Mouse (Mus musculus) cerebellum, postnatal 36 days (tissue): ENCODE data around the gene Ankrd33b.

Experiments used
- DNase-seq, 2 experiments: peaks; one replicate each; pipeline ENCODE4 v3.0.0; 2021 to 2022; ENCODE audit warnings: mixed read lengths in 2 of 2

The Ankrd33b gene

GRCm38 (mm10) chr15:31299258-31299917 is 68.1 kb downstream of the Ankrd33b start:
- no peak for DNase-seq

DNA sequence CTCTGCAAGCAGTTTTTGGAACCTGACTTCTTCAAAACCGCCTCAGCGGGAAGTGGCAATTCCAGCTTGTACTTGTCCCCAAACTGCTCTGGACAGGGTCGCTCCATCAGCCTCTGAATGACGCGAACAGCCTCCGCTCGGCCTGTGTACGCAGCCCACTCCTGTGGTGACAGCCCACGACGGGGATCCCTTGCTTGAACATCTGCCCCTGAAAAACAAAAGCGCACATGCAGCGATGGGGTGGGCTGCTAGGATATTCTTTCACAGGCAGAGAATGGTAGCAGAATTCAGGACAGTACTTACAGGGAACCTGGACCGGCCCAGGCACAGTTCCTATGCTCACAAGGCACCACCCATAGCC is 69.8 kb downstream of the Ankrd33b start:
- no peak for DNase-seq

GRCm38 (mm10) chr15:31296882-31297776 is 70.4 kb downstream of the Ankrd33b start:
- no peak for DNase-seq

DNA sequence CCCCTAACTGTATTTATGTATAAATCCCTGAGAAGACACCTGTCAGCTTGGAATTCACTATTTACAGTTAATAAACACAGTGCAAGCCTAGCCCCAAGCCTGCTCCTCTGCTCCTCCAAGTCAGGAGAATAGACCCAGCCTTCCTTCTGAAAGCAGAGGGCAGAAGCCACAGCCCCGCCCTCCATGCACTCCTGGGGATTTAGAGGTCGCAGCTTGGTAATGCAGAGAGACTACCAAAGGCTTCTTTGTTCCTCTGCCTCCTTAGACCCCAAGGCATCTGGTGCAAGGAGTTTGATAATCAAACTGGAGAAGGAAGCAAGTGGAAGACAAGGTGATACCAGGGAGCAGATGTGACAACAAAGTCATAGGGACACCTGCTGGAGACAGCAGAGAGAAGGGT is 73.2 kb downstream of the Ankrd33b start:
- no peak for DNase-seq

DNA sequence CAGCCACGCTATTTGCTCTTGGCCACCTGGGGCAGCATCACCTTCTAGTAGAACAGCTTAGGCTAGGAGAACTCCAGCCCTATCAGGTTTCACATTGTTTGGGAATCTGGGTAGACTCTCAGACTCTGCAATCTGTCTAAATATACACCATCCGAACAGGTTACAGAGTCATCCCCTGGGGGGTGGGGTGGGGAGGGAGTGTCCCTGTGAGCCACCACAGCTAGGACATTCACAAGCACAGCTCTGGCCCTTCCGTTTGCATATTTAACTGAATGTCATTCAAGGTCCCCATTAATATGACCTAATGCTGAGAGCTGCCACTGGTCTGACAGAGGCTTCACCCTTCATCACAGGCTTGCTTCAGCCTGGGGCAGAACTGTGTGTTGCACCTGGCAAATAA is 74.9 kb downstream of the Ankrd33b start:
- no peak for DNase-seq

DNA sequence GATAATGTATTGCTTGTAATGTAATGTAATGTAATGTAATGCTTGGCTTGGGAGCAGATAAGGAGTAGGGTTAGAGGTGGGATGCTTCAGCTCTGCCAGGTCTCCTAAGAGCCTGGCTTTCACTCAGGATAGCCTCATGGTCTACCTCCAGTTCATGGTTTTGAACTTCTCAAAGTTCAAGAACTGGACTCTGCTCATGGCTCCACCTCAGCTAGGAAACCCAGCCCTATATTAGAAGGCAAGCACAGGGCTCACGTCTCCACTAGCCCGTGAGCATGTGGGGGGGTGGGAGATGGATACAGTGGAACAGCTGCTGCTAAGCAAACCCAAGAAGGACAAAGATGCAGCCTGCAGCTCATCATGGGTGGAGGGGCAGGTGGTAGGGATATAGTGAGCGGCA is 81.8 kb downstream of the Ankrd33b start:
- no peak for DNase-seq

DNA sequence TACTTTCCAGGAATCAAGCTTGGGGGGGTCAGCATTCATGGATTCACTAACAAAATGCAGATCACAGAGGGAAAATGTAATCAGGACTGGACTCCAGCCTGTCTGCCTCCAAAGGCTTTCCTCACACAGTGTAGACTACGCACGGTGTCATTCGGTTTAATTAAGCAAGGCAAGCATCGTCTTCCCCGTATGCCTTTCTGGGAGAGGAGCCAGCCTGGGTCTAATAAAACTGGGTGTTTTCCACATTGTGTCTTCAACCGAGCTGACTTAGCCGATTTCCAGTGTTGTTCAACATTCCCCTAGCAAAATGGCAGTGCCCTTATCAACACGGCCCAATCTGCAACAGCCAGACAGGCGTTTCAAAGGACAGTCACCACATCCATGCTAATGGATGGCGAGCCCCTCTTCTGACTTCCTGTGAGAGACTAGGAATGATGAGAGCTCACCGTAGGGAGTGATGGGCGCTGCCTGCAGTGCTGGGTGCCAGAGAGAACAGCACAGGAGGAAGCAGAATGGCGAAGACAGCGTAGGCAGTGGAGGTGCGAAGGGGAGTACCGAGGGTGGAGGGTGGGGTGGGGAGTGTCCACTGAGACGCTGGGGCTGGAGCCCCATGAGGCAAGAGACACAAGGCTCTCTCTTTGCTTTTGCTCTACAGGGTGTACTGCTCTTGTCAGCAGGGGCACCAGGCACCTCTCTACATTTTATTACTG is 82.4 kb downstream of the Ankrd33b start:
- DNase-seq: peak; percentile 32

- DNase-seq: no peak
Observed at GRCm38 (mm10) chr15:31284142-31284541, 83.4 kb downstream of the Ankrd33b start.

GRCm38 (mm10) chr15:31282353-31282752 is 85.2 kb downstream of the Ankrd33b start:
- no peak for DNase-seq

DNA sequence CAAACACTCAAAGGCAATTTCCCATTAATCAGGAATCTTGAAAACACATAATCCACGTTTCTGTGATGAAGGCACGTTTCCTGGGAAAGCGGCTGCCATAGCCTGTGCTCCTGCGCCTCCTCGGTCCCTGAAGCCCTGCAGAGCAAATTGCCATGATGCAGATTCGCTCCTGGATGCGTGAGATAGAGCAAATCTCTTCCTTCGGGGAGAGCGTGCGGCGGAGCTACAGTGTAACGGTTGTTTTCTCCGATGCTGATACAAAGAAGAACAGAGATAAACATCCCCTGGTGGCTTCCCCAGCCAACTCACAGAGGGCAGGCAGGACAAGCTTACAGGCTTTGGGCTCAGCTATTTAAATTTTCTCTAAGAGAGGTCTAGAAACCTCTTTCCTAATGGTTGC is 85.7 kb downstream of the Ankrd33b start:
- no peak for DNase-seq

DNA sequence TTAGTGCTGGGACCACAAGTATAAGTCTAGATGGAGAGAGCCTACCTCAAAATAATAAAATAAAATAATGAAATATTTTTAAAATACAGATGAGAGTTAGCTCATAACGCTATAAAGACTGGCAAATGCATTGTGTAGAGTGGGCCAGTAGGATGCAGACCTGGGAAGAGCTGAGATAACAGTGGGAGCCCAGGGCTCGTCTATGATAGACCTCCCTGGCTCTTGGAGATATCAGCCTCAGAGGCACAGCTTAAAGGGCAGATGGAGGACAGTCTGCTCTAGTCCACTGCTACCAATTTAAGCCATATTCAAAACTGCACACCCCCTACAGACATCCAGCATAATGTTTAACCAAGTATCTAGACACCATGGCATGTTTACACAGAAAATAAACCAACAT is 86.8 kb downstream of the Ankrd33b start:
- no peak for DNase-seq

DNA sequence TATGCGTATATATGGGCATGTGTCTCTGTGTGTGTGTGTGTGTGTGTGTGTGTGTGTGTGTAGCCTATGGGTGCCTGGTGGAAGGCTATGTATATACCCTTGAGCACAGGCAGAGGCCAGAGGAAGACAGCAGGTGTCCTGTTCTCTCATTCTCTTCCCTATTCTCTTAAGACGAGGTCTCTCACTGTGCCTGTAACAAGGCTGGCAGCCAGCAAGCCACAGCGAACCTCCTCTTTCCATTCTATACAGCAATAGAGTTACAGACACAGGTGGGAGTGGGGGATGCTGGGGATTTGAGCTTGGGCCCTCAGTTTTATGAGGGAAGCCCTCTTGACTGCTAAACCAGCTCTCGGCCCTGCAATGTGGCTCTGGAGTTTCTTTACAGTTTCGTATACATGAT is 87.5 kb downstream of the Ankrd33b start:
- no peak for DNase-seq

- DNase-seq: no peak
Observed at GRCm38 (mm10) chr15:31279577-31280004, 87.9 kb downstream of the Ankrd33b start.

DNA sequence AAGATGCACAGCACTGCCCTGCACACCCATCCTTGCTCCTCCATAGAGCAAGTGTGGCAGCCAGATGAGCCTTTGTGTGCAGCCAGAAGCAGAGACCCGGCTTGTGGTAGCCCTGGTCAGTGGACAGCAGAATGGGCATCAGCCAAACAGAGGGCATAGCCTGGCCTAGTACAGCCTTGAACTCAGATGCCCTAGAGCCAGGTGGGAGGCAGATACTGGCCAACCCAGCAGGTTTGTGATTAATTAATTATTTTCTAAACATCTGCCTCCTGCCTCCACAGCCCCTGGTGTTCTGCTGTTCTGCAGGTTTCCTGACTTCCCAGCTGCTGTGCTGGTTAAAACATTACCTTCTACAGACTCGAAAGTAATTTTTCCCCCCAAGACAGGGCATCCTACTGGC is 88.4 kb downstream of the Ankrd33b start:
- no peak for DNase-seq

DNA sequence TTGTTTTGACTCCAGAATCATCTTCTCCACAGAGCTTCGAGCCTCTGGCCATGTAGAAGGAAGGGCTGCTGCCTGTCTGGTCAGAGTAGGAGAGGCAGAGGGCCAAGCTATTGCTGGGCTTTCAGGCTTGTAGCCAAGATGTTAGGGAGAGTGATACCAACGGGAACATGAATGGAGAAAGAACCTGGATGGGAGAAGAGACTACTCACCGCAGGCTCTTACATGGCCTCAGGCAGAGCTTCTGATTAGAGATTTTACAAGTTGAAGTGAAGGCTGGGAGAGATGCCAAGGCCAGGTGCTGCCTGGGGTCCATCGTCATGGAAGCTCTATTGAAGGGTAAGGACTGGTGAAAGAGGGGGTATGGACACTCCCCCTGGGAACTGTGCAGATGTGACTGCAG is 89.4 kb downstream of the Ankrd33b start:
- no peak for DNase-seq

DNA sequence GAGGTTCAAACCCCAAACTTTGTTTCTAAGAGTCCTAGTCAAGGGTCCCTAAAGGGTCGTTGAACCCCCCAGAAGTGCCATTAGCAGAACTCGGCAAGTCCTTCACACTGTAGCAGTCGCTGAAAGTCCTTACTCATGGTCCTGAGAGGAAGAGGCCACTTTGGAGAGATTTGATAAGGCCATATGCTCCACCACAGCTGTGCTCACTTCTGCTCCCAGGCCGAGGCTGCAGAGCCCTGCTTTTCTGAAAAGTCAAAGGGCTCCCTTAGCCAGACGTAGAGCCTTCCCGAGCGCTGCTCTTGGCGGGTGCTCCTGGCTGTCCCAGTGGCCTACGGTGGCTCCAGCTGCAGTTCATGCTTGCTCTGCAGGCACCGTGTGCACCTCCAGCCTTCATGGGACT is 94.0 kb downstream of the Ankrd33b start:
- DNase-seq: no peak

- peak; percentile 24 to 26 for DNase-seq
Observed at GRCm38 (mm10) chr15:31272695-31273094, 94.8 kb downstream of the Ankrd33b start.

DNA sequence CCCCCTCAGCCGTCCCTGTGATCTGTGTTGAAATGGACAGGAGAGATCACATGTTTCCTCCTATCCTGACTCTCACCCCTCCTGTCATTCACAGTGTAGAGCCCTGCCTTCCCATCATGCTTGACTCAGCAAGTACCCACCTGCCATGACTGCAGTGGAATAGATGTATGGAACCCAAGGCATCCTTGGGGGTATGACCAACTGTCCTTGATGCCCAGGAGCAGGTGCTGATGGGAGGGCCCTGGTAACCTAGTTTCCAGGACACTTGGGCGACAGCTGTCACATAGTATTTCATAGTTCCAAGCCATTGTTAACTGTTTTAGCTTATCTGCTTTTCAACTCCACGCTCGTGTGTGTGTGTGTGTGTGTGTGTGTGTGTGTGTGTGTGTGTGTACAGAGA is 98.0 kb downstream of the Ankrd33b start:
- no peak for DNase-seq

DNA sequence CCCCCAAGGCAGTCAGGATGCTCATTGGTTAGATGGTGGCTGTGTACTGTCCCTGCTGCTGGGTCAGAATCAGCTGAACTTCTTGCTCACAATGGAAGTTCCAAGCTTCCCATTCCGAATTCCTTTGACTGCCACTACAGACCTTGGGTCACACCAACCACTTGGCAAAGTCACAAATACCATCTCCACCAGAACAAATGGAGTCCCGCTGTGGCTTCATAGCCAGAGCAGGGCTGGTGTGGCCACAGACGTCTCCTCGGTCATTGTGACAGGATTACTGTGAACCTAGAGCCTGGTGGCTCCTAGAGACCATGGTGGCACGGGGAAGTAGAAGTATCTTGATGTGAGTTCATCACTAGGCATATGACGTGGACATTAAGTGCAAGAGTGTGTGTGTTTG is 99.4 kb downstream of the Ankrd33b start:
- DNase-seq: no peak

DNA sequence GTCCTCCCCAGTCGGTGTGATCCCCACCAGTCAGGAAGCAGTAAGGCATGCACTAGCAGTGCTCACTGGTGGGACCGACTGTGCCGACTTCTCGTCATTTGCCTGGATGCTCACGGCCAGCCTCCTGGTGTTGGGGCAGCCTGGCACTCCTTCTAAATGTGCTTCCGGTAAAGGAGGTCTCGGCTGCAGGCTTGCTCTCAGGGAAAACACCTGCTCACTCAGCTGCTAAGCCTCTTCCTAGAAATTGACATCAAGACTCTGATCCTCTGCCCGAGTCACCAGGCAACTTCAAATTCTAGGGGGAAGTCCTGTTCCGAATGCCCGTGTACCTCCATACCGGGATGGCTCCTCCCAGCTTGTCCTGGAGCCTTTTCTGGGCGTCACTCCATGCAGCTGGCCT is 101.7 kb downstream of the Ankrd33b start:
- no peak for DNase-seq

GRCm38 (mm10) chr15:31265404-31265803 is 102.1 kb downstream of the Ankrd33b start:
- no peak for DNase-seq

DNA sequence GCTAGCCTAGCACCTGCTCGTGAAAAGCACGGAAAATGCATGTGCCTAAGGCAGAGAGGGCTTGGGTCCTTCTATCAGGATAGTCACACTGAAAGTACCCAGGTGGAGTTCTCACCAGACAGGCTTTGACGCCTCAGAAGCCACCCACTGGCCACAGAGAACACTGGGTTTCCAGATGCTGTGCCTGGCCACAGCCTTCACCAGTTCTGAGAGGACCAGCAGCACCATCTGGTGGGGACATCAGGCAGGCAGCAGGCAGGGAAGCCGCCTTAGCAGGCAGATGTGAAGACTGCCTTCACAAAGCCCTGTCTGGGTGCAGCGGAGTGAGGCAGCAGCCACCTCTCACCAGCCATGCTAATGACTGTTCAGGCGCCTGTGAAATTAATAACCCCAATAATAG is 102.7 kb downstream of the Ankrd33b start:
- peak; percentile 69 to 71 for DNase-seq

DNA sequence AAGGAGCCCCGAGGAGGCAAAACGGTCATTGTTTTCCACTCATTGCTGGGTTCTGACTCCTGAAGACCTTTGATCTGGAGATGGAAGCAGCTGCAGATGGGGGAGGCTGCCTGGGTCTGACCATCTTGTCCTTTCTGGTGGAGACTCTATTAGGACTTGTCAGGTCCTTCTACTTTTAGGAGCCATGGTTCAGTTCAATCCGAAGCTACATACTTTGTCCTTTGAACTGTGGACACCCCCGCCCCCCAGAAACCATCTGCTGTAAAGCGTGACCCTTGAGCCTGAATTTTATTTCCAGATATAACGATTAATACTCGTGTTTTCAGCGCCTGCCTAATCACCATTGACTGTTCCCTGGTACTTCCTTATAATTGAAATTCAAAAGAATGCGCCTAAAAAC is 105.2 kb downstream of the Ankrd33b start:
- DNase-seq: no peak

DNA sequence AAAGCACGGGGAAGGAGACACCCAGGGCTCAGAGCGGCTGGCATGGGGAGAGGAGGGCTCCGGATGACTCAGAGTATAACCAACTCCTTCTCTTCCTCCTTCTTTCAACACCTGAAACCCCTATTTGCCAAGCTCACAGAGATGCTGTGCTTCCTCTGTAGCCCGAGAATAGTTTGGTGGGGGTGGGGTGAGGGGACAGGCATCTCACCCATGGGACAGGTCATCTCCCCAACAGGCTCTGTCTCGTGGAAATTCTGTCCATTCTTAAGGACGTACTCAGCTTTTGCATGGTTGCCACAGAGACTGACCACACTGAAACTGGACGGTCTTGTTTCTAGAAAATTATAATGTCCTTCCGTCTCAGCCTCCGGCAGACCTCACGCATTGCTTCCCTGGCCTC is 106.4 kb downstream of the Ankrd33b start:
- no peak for DNase-seq
